Mouse (Mus musculus): ENCODE measurements around the gene Crygb.
"Not testable (repeated sequence)": the region's sequence is repeated elsewhere in the genome, so short reads cannot be mapped to it uniquely, and the experiment has no call there.

The Crygb gene

GRCm38 (mm10) chr1:65067842-65068241 is 14.2 kb downstream of the Crygb start:
- DNase-seq = no peak

- DNase-seq = no peak
Observed at GRCm38 (mm10) chr1:65064201-65064600, 17.9 kb downstream of the Crygb start.

DNA sequence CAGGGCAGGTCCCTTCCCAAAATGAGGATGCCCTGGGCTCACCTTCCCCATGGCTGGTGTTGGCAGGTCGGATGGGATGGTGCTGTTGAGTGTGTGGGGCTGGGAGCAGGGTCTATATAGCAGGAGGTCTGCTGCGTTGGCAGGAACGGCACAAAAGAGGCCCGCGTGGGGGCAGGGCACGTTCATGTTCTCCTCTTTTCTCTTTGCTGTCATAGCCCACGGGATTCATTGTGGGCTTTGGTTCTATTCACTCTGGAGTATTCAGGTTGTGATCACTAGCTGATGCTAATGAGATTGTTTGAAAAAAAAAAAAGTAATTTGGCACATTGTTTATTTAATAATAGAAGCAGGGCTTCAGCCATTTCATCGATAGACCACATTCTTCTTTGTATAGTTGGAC is 18.7 kb downstream of the Crygb start, which contains the start of gene Crygd:
Gene Crygd (minus strand): TSS at position 101 of the 400 bp plus-strand sequence.
- no peak for DNase-seq

DNA sequence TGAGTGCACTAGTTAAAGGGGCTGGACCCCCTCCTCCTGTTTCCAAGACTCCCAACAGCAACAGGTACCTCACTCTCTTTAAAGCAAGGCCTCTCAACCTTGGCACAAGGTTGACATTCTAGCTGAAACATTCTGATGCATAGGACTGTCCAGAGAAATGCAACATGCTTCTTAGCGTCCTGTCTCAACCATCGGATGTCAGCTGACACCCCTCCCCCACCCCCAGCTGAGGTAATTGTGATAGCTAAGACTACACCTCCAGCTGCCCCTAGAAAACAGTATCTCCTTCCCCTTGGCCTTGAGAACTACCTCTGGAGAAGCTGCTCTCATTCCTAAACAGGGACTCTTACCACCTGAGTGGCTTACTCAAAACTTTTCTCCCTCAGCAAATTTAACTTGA is 29.9 kb downstream of the Crygb start:
- DNase-seq = no peak

- no peak for DNase-seq
Observed at GRCm38 (mm10) chr1:65051696-65052095, 30.4 kb downstream of the Crygb start.

- not testable (repeated sequence) for DNase-seq
Observed at GRCm38 (mm10) chr1:65050952-65051351, 31.1 kb downstream of the Crygb start, which contains the start of gene Cryge. Gene Cryge, minus strand, starts transcription at chr1:65051149.

GRCm38 (mm10) chr1:65048781-65049180 is 33.3 kb downstream of the Crygb start:
- DNase-seq = peak; percentile 21

- DNase-seq = peak; percentile 21
Observed at GRCm38 (mm10) chr1:65046401-65047109, 35.5 kb downstream of the Crygb start.

DNA sequence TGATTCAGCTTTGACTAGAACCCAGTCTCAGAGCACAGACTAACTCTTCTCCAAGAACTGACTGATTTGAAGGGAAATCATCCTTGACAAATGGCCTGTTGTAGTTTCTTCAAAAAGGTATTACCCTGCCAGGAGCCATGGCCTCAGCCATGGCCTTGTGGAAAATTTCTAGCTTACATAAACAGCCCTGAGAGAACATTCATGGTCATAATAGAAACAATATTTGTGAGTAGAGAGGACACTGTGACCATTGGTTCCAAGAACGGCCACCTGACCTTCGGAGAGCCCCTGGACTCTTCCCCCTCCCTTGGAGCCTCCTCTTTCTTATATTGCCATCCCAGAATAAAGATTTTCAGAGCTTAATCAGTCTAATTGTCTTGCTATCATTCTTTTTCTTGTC is 38.7 kb downstream of the Crygb start:
- no peak for DNase-seq

DNA sequence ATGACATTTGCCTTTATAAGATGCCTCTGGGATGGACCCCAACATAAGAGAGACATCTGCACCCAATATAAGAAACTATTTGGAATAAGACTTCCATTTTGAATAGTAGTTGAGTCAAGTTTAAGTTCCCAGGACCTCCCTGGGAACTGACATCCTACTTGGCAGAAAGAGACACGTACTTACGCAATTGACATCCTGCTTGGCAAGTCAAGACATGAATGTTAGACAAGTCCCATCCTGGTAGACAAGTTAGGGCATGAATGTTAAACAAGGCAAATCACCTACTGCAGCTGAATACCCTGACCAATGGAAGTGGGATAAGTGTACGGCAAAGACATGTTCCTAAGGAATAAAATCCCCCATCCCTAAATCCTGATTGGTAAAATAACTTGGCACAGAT is 40.3 kb downstream of the Crygb start:
- DNase-seq = no peak

GRCm38 (mm10) chr1:65040806-65041205 is 41.3 kb downstream of the Crygb start:
- no peak for DNase-seq

GRCm38 (mm10) chr1:65039679-65040078 is 42.4 kb downstream of the Crygb start:
- DNase-seq = no peak

- DNase-seq = no peak
Observed at GRCm38 (mm10) chr1:65037542-65037941, 44.5 kb downstream of the Crygb start.

DNA sequence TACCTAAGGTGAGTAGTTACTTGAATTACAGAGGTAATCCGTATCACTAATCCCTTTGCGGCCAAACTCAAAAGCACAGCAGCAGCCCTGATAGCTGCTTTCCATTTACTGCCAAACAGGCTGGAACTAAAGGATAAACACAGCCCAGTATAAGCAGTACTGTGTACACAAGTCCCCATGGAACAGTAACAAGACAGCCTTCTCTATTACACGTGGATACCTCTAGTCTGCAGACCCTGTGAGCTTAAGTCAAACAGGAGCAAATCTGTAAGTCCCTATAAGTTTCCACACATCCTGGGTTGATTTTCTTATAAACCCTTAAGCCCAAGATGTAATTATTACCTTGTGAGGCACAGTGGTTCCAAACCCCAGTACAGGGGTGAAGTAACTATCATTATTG is 46.6 kb downstream of the Crygb start:
- DNase-seq = no peak

DNA sequence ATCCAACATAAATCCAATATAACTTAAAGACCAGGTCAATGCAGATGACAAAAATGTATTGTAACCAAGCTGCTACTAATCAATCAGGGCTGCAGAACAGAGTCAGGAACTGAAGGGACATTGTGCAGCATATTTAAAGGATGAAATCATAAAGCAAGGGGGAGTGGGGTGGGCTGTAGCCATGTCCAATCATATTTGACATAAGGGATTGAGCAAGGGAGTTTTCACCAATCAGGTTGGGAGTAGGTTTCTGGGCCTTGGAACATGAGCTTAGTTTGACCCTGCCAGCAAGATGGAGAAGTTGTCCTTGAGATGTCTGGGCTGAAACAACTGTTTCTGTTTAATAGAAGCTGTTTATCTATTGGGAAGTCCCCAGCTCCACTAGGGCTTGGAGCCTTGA is 49.4 kb downstream of the Crygb start, which contains the start of gene Akr1cl:
Gene Akr1cl (minus strand): TSS at position 119 of the 400 bp plus-strand sequence.
- DNase-seq = no peak

Data from right cerebral cortex, adult 18-20 months (tissue).